Comparison of ENCODE assay signal across 18 mouse cellular contexts in genomic region chr2:32220021-32220420, GRCm38 (mm10). TPM values are rescaled to one million over a fixed set of nuclear protein-coding genes. Genes with fewer than 3 reads are reported as not detected.
DNase-seq lines count a peak whose midpoint lies in the region; ATAC-seq and TF ChIP-seq lines count a peak whose summit lies in the region.
"Had no signal": no experiment of that assay in that cellular context is flagged by ENCODE, and none has a peak within 500 bp of the region (broad histone marks: within the 10 kb centered on the region; RNA-seq: fewer than 3 reads in every experiment).

No protein-coding gene starts in this region.

- no peak overlapping the region for H3K27ac ChIP-seq in cerebellum, adult 2 months (ENCODE audit: insufficient read depth, low read length)
- H3K27ac ChIP-seq in kidney, adult 2 months (ENCODE audit: insufficient read depth, low read depth, low read length), result 0 out of 2 replicates have a peak overlapping the region, but pooled peaks have one; percentile 82
- no peak overlapping the region for H3K27ac ChIP-seq in kidney, embryonic 16.5 days (ENCODE audit: low read length)
- H3K27ac ChIP-seq: embryonic facial prominence, embryonic 10.5 days; forebrain, embryonic 13.5 days; heart, embryonic 10.5 days; heart, embryonic 15.5 days; hindbrain, embryonic 10.5 days; hindbrain, embryonic 14.5 days; intestine, embryonic 15.5 days had no signal

- no peak for TF ChIP-seq POLR2A in cerebellum, adult 2 months (IDR thresholded peaks at IDR 0.05; ENCODE audit: borderline replicate concordance, insufficient read depth, low read length)
- TF ChIP-seq POLR2A in kidney, adult 2 months (IDR thresholded peaks at IDR 0.05; ENCODE audit: low read depth, low read length), result no peak
- no peak for TF ChIP-seq POLR2A in lung, adult 2 months (IDR thresholded peaks at IDR 0.05; ENCODE audit: borderline replicate concordance, extremely low read depth, low read depth, low read length)

- no peak for ATAC-seq in kidney, embryonic 16.5 days (ENCODE audit: low FRiP score, low TSS enrichment)
- ATAC-seq: forebrain, embryonic 13.5 days; intestine, embryonic 15.5 days had no signal

- H3K9me3 ChIP-seq in kidney, embryonic 16.5 days (ENCODE audit: low read length), result no peaks in the 10 kb centered on the region
- H3K9me3 ChIP-seq: embryonic facial prominence, embryonic 10.5 days; forebrain, embryonic 13.5 days; heart, embryonic 10.5 days; heart, embryonic 15.5 days; hindbrain, embryonic 10.5 days; intestine, embryonic 15.5 days had no signal

- H3K9ac ChIP-seq in kidney, embryonic 16.5 days (replicated peaks; ENCODE audit: low read length), result no peak overlapping the region
- H3K9ac ChIP-seq: forebrain, embryonic 13.5 days; heart, embryonic 15.5 days; hindbrain, embryonic 14.5 days; intestine, embryonic 15.5 days had no signal

- DNase-seq in cerebellum, adult 11-12 months, result peak; percentile 36
- DNase-seq in cerebellum, adult 2 months, result no peak
- DNase-seq in gastrocnemius, adult 8-10 months (ENCODE audit: low spot score in 2 of 2), result peak; percentile 26 to 64
- no peak for DNase-seq in gastrocnemius, postnatal 36 days
- DNase-seq in kidney, adult 2 months, result peak; percentile 17
- peak; percentile 50 for DNase-seq in gastrocnemius, postnatal 25 days
- DNase-seq in lung, adult 2 months, result no peak
- DNase-seq: adrenal gland, postnatal 25 days; cerebellum, adult 8-10 months; cerebellum, postnatal 25 days had no signal

- H3K4me3 ChIP-seq in cerebellum, adult 2 months (replicated peaks; ENCODE audit: insufficient read depth, low read depth, low read length), result no peak overlapping the region
- H3K4me3 ChIP-seq in kidney, adult 2 months (ENCODE audit: insufficient read depth, low read depth, low read length), result no peak overlapping the region
- no peak overlapping the region for H3K4me3 ChIP-seq in kidney, embryonic 16.5 days (ENCODE audit: low read length)
- H3K4me3 ChIP-seq in lung, adult 2 months (replicated peaks; ENCODE audit: extremely low read depth, low read depth, low read length), result no peak overlapping the region
- H3K4me3 ChIP-seq: embryonic facial prominence, embryonic 10.5 days; forebrain, embryonic 13.5 days; heart, embryonic 10.5 days; heart, embryonic 15.5 days; hindbrain, embryonic 10.5 days; intestine, embryonic 15.5 days had no signal

- H3K27me3 ChIP-seq in cerebellum, adult 2 months (ENCODE audit: control insufficient read depth, insufficient read depth, low read length), result no peaks in the 10 kb centered on the region
- H3K27me3 ChIP-seq in kidney, adult 2 months (replicated peaks; ENCODE audit: control insufficient read depth, insufficient read depth, low read length), result no peaks in the 10 kb centered on the region
- no peaks in the 10 kb centered on the region for H3K27me3 ChIP-seq in kidney, embryonic 16.5 days (ENCODE audit: insufficient read depth, low read length)
- H3K27me3 ChIP-seq: forebrain, embryonic 13.5 days; heart, embryonic 15.5 days; intestine, embryonic 15.5 days had no signal

- TF ChIP-seq CTCF in cerebellum, adult 2 months (IDR thresholded peaks at IDR 0.05; ENCODE audit: borderline replicate concordance, insufficient read depth, low read depth, low read length), result no peak
- no peak for TF ChIP-seq CTCF in kidney, adult 2 months (conservative IDR thresholded peaks at IDR 0.05; ENCODE audit: insufficient read depth, insufficient read length, low read depth, low read length)
- TF ChIP-seq CTCF in lung, adult 2 months (IDR thresholded peaks at IDR 0.05; ENCODE audit: insufficient read depth, low read length), result no peak

- H3K36me3 ChIP-seq in kidney, adult 2 months (ENCODE audit: control insufficient read depth, insufficient read depth, low read length), result peaks cover 2% of the 10 kb centered on the region
- peaks cover 94% of the 10 kb centered on the region for H3K36me3 ChIP-seq in kidney, embryonic 16.5 days (ENCODE audit: insufficient read depth, low read length)

- H3K4me2 ChIP-seq in kidney, embryonic 16.5 days (replicated peaks; ENCODE audit: low read depth, low read length), result no peak overlapping the region
- H3K4me2 ChIP-seq: forebrain, embryonic 13.5 days; heart, embryonic 15.5 days; hindbrain, embryonic 14.5 days; intestine, embryonic 15.5 days had no signal

- intact Hi-C loops in gastrocnemius, postnatal 36 days (cut with DNase I), result no loop called here

- peaks cover 32% of the 10 kb centered on the region for H3K4me1 ChIP-seq in cerebellum, adult 2 months (ENCODE audit: control insufficient read depth, insufficient read depth, low read length)
- H3K4me1 ChIP-seq in kidney, adult 2 months (ENCODE audit: control insufficient read depth, insufficient read depth, low read length), result peaks cover 2% of the 10 kb centered on the region; the same call in 1 of the 2 replicates
- H3K4me1 ChIP-seq in kidney, embryonic 16.5 days (ENCODE audit: insufficient read depth, low read length), result no peaks in the 10 kb centered on the region
- no peaks in the 10 kb centered on the region for H3K4me1 ChIP-seq in lung, adult 2 months (ENCODE audit: control insufficient read depth, insufficient read depth, low read length)
- H3K4me1 ChIP-seq: embryonic facial prominence, embryonic 10.5 days; forebrain, embryonic 13.5 days; heart, embryonic 10.5 days; heart, embryonic 15.5 days; hindbrain, embryonic 10.5 days; intestine, embryonic 15.5 days had no signal

- WGBS in cerebellum, adult 2 months, result 49% methylated on average over 6 of the region's 6 CpGs
- 74% methylated on average over 6 of the region's 6 CpGs for WGBS in kidney, adult 2 months
- 86% methylated on average over 6 of the region's 6 CpGs for WGBS in kidney, embryonic 16.5 days
- 91% methylated on average over 6 of the region's 6 CpGs for WGBS in lung, adult 2 months

RNA-seq across cellular contexts. Expression of gene Pomt1, which starts 16.4 kb away (rescaled TPM):
- 23.1 and 23.9 TPM in 2 replicates for polyA plus RNA-seq in cerebellum, adult 2 months (2012; rRNA removed)
- 10 to 100 TPM in 3 of 4 experiments, 1 to 10 TPM in 1; 10.0 to 12.5 (median 11.9) TPM for total RNA-seq in gastrocnemius, adult 8-10 months (2022)
- 10 to 100 TPM; 12.0 to 12.2 TPM for total RNA-seq in gastrocnemius, postnatal 36 days (2021)
- 30.2 and 37.2 TPM in 2 replicates for polyA plus RNA-seq in kidney, adult 2 months (2012; rRNA removed)
- 31.6 and 32.9 TPM in 2 replicates for polyA plus RNA-seq in kidney, embryonic 16.5 days (2015; fragmentation: Nextera tagmentation; extraction: Ambion mirVana)
- 10 to 100 TPM; 13.7 to 14.7 TPM for total RNA-seq in gastrocnemius, postnatal 25 days (2021)
- polyA plus RNA-seq in lung, adult 2 months (2012; rRNA removed), result 17.9 and 21.8 TPM in 2 replicates

RNA-seq across cellular contexts. Expression of gene Uck1, which starts 39.9 kb away (rescaled TPM):
- 72.0 and 74.4 TPM in 2 replicates for polyA plus RNA-seq in cerebellum, adult 2 months (2012; rRNA removed)
- total RNA-seq in gastrocnemius, adult 8-10 months (2022), result 10 to 100 TPM; 10.1 to 10.9 (median 10.7) TPM
- total RNA-seq in gastrocnemius, postnatal 36 days (2021), result 10 to 100 TPM in 1 of 2 experiments, 1 to 10 TPM in 1; 8.1 to 11.6 TPM
- 134 and 147 TPM in 2 replicates for polyA plus RNA-seq in kidney, adult 2 months (2012; rRNA removed)
- polyA plus RNA-seq in kidney, embryonic 16.5 days (2015; fragmentation: Nextera tagmentation; extraction: Ambion mirVana), result 88.5 and 92.0 TPM in 2 replicates
- total RNA-seq in gastrocnemius, postnatal 25 days (2021), result 10 to 100 TPM; 12.0 to 13.0 TPM
- 62.8 and 65.4 TPM in 2 replicates for polyA plus RNA-seq in lung, adult 2 months (2012; rRNA removed)

Comparison
In these comparisons a context has a peak if more than half of its experiments do, and no peak if none do; other contexts are left out.
1. DNase-seq: peak in cerebellum, adult 11-12 months (single experiment), gastrocnemius, adult 8-10 months (2 of 2), kidney, adult 2 months (single experiment) and gastrocnemius, postnatal 25 days (single experiment); none in cerebellum, adult 2 months (0 of 2), gastrocnemius, postnatal 36 days (0 of 2) and lung, adult 2 months (single experiment).